Mouse (Mus musculus) kidney, embryonic 15.5 days (tissue): ENCODE measurements around the gene Hoxa2. TPM values are rescaled to one million over a fixed set of nuclear protein-coding genes. Genes with fewer than 3 reads are reported as not detected.
A peak's percentile ranks its signal among the peaks of the same experiment; 100 is the strongest.

Experiments
- ATAC-seq: fragments of 200-750 bp; cut with Nextera tagmentation; replicated peaks from 2 replicates; pipeline ENCODE4 v1.8.0; 2017; ENCODE audit warnings: moderate TSS enrichment; ENCODE audit not compliant: low FRiP score
- H3K27ac ChIP-seq: fragments of 300-500 bp; sonication (generic); 2 replicates; pipeline ENCODE4 v1.5.1; 2015; ENCODE audit warnings: mild to moderate bottlenecking, inconsistent platforms
- H3K27me3 ChIP-seq: fragments of 300-500 bp; sonication (generic); 2 replicates; pipeline ENCODE4 v1.6.1; 2015; ENCODE audit warnings: inconsistent platforms
- H3K36me3 ChIP-seq: fragments of 300-500 bp; sonication (generic); 2 replicates; pipeline ENCODE4 v1.6.1; 2015; ENCODE audit warnings: inconsistent platforms
- H3K4me1 ChIP-seq: fragments of 300-500 bp; sonication (generic); 2 replicates; pipeline ENCODE4 v1.6.1; 2015; ENCODE audit warnings: inconsistent platforms
- H3K4me2 ChIP-seq: fragments of 300-500 bp; sonication (generic); 2 replicates; pipeline ENCODE4 v1.6.1; 2015; ENCODE audit warnings: moderate library complexity, mild to moderate bottlenecking, inconsistent platforms
- H3K4me3 ChIP-seq: fragments of 300-500 bp; sonication (generic); replicated peaks from 2 replicates; pipeline ENCODE4 v1.5.1; 2015; ENCODE audit warnings: mild to moderate bottlenecking, inconsistent platforms
- H3K9ac ChIP-seq: fragments of 300-500 bp; sonication (generic); 2 replicates; pipeline ENCODE4 v1.6.1; 2015; ENCODE audit warnings: mild to moderate bottlenecking, inconsistent platforms
- H3K9me3 ChIP-seq: fragments of 300-500 bp; sonication (generic); replicated peaks from 2 replicates; pipeline ENCODE4 v1.6.1; 2016; ENCODE audit warnings: inconsistent platforms
- WGBS: fragments of 180-500 bp; shearing (Covaris S2); methylation state at CpG from one replicate; pipeline ENCODE4 v1.1.7; 2015; ENCODE audit warnings: mixed read lengths; 5-methylcytosine and 5-hydroxymethylcytosine counted together
- polyA plus RNA-seq: library from polyadenylated mRNA; unstranded; fragments of >200 nt; fragmentation: Nextera tagmentation; extraction: Ambion mirVana; gene quantifications from 2 replicates; pipeline ENCODE4 v1.2.1, GENCODE M21; 2015

The Hoxa2 gene
- polyA plus RNA-seq, 1 experiment from 2014 or later = 2.2 TPM

DNA sequence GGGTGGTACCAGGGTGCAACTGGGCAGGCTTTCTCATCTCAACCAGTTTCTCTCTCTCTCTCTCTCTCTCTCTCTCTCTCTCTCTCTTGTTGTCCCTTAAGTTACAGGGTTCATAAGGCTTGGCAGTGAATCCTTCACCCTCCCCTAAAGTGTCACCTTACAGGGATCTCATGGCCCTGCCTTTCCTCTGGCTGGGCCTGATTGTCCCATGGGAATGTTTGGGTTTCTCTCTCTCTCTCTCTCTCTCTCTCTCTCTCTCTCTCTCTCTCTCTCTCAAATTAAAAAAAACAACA is 43.0 kb upstream of the Hoxa2 start:
- Histone ChIP-seq H3K4me2 (peak overlapping the region; percentile 92), H3K4me1 (peaks cover 84% of the 10 kb centered on the region), H3K4me3 (peak overlapping the region; percentile 69), H3K27me3 (peaks cover 4% of the 10 kb centered on the region; the same call in 1 of the 2 replicates), H3K36me3 (peaks cover 21% of the 10 kb centered on the region), H3K27ac (peak overlapping the region; percentile 82), H3K9ac (peak overlapping the region; percentile 35; the same call in 1 of the 2 replicates), H3K9me3 (no peaks in the 10 kb centered on the region)
- no peak for ATAC-seq

DNA sequence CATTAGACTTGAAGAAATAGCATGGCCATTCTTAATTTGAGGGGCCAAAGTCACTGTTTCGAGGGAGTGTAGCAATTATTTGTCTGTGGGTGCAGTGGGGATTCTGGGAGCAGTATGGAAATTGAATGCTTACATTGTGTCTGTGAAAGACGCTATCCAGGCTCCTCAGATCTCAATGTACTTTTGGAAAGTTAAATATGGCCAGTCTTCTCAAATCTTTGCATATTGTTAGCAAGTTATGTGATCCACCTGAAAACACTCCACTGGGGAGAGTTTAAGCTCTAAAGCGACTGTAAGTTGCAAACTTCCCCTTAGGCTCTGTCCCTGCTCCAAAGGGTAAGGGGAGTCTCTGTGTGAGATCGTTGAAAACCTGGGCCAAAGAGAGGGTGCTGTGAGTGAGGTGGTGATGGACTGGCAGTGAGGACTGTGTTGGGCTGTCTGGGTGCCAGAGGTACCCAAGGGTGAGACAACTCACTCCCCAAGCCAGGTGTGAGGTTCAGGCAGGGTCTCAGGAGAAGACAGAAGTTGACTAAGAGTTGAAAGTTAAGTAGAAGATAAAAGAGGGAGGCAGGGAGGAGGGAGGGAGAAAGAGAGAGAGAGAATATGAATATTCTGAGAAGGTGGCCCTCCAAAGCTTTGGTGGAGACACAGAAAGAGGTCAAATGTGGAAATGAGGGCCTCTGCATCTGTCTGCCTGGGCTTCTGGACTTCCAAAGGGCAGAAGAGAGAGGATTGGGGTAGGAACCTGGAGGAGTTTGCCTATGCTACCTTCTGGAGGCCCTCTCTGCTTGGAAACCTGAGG is 42.5 kb upstream of the Hoxa2 start:
- ATAC-seq = no peak
- H3K9ac ChIP-seq = peak overlapping the region; percentile 35
- peaks cover 89% of the 10 kb centered on the region for H3K4me1 ChIP-seq
- H3K4me2 ChIP-seq = peak overlapping the region; percentile 92
- peak overlapping the region; percentile 69 for H3K4me3 ChIP-seq
- H3K9me3 ChIP-seq = no peaks in the 10 kb centered on the region
- H3K27ac ChIP-seq = peak overlapping the region; percentile 82
- H3K27me3 ChIP-seq = peaks cover 4% of the 10 kb centered on the region; the same call in 1 of the 2 replicates
- peaks cover 24% of the 10 kb centered on the region for H3K36me3 ChIP-seq
- WGBS = 26% methylated on average over 4 of the region's 4 CpGs

DNA sequence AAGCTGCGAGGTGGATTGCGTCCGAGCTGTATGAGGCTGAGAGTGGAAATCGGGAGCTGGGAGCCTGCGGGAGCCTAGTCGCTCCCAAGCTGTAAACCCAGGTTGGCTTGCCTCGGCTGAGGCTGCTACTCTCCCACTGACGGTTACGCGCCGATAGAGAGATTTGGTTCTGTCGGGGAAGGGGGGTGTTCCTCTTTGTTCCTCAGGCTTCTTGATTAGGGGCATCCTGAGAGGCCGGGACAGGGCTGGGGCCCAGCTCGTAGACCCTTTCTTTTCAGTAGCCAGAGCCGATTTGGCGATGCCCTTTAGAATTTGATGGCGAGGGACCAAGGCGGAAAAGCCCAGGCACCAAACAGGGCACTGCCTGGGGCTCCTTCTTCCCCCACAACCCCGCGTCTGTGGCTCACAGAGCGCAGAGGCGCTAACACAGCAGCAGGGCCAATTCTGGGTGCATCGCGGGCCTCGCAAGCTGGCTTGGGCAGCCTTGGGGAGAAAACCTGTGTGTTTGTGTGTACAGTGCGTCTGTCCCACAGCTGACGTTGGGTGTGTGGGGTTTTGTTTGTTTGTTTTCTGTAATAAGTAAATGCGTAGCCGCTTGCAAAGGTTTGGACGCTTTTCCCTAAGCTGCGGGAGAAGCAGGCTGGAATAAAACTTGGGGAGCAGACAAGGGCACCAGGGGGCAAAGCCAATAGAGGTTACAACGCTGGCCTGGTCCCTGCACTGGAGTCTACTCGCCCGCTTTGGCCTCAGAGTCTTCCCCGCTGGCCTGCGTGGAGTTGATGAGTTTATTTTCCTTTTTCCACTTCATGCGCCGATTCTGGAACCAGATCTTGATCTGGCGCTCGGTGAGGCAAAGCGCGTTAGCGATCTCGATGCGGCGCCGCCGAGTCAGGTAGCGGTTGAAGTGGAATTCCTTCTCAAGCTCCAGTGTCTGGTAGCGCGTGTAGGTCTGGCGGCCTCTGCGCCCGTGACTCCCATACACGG is 41.3 kb upstream of the Hoxa2 start:
- H3K9ac ChIP-seq = peak overlapping the region; percentile 19
- no peaks in the 10 kb centered on the region for H3K9me3 ChIP-seq
- H3K4me3 ChIP-seq = peak overlapping the region; percentile 69
- peaks cover 4% of the 10 kb centered on the region; the same call in 1 of the 2 replicates for H3K27me3 ChIP-seq
- H3K4me2 ChIP-seq = peak overlapping the region; percentile 92
- peak overlapping the region; percentile 82 for H3K27ac ChIP-seq
- H3K36me3 ChIP-seq = peaks cover 24% of the 10 kb centered on the region
- H3K4me1 ChIP-seq = peaks cover 93% of the 10 kb centered on the region
- ATAC-seq = no peak
- WGBS = 13% methylated on average over 55 of the region's 55 CpGs

GRCm38 (mm10) chr6:52205221-52205620 is 40.6 kb upstream of the Hoxa2 start:
- Histone ChIP-seq H3K9me3 (no peaks in the 10 kb centered on the region), H3K9ac (peak overlapping the region; percentile 19), H3K27me3 (peaks cover 4% of the 10 kb centered on the region; the same call in 1 of the 2 replicates), H3K4me2 (peak overlapping the region; percentile 92), H3K4me1 (peaks cover 97% of the 10 kb centered on the region), H3K27ac (peak overlapping the region; percentile 82), H3K36me3 (peaks cover 24% of the 10 kb centered on the region), H3K4me3 (peak overlapping the region; percentile 69)
- ATAC-seq = no peak
- 14% methylated on average over 14 of the region's 14 CpGs for WGBS

- H3K27ac ChIP-seq = peak within 1 kb of the TSS; percentile 82
- peak within 1 kb of the TSS; percentile 92 for H3K4me2 ChIP-seq
- peaks cover 94% of the 10 kb centered on the region for H3K4me1 ChIP-seq
- H3K4me3 ChIP-seq = peak within 1 kb of the TSS; percentile 69
- no peaks in the 10 kb centered on the region for H3K9me3 ChIP-seq
- peaks cover 29% of the 10 kb centered on the region for H3K36me3 ChIP-seq
- ATAC-seq = peak; percentile 57
- H3K9ac ChIP-seq = peak within 1 kb of the TSS; percentile 66
- under 1% methylated on average over 55 of the region's 65 CpGs for WGBS
- peaks cover 4% of the 10 kb centered on the region; the same call in 1 of the 2 replicates for H3K27me3 ChIP-seq
These were observed 39.6 kb upstream of the Hoxa2 start, which contains the start of gene Hoxa5 for GRCm38 (mm10) chr6:52204050-52204752. Gene Hoxa5, minus strand, starts transcription at chr6:52204587.

DNA sequence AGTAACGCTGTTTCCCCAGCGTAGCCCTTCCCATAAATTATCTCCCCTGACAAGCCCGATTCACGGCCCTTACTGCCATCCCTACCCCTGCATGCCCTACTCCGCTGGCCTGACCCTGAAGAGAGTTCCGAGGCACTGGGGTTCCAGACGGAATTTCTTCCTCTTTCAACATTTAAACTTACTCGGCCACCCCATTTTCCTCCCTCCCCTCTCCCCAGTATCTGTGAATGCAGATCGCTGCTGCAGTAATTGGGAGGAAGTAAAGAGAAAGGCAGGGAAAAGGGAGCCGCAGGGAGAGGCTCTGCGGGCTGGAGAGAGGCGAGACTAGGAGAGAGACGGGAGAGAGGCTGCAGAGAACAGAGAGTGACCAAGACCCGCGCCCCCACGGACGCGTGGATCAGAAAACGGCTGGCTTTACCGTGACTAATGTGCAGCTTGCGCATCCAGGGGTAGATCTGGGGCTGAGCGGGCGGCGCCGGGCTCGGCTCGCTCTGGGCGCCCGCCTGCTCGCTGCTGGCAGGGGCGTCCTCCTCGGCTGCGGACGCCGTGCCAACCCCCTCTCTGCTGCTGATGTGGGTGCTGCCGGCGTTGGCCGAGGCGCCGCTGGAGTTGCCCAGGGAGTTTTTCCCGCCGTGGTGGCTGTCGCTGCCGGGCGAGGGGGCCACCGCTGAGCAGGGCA is 38.9 kb upstream of the Hoxa2 start:
- 0 out of 2 replicates have a peak, but pooled peaks have one; percentile 30 for ATAC-seq
- H3K9ac ChIP-seq = peak overlapping the region; percentile 66
- peak overlapping the region; percentile 92 for H3K4me2 ChIP-seq
- peaks cover 4% of the 10 kb centered on the region; the same call in 1 of the 2 replicates for H3K27me3 ChIP-seq
- under 1% methylated on average over 45 of the region's 46 CpGs for WGBS
- H3K27ac ChIP-seq = peak overlapping the region; percentile 82
- peaks cover 87% of the 10 kb centered on the region for H3K4me1 ChIP-seq
- H3K9me3 ChIP-seq = no peaks in the 10 kb centered on the region
- peaks cover 29% of the 10 kb centered on the region for H3K36me3 ChIP-seq
- peak overlapping the region; percentile 69 for H3K4me3 ChIP-seq

DNA sequence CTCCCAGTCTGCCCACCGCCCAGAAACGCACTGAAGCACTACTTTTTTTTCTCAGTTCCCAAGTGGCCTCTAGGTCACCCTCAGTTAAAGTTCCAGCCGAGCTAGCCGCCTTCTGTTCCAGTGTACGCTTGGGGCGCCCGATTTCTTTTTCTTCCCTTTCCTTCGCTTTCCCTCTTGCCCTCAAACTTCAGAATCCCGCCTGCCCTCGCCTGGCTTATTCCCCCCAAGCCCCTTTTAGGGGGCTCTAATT is 38.4 kb upstream of the Hoxa2 start:
- no peak for ATAC-seq
- 6% methylated on average over 10 of the region's 10 CpGs for WGBS
- Histone ChIP-seq H3K4me1 (peaks cover 84% of the 10 kb centered on the region), H3K27ac (peak overlapping the region; percentile 82), H3K9me3 (no peaks in the 10 kb centered on the region), H3K36me3 (peaks cover 29% of the 10 kb centered on the region), H3K4me3 (peak overlapping the region; percentile 69), H3K27me3 (peaks cover 4% of the 10 kb centered on the region; the same call in 1 of the 2 replicates), H3K4me2 (peak overlapping the region; percentile 92), H3K9ac (peak overlapping the region; percentile 66)

DNA sequence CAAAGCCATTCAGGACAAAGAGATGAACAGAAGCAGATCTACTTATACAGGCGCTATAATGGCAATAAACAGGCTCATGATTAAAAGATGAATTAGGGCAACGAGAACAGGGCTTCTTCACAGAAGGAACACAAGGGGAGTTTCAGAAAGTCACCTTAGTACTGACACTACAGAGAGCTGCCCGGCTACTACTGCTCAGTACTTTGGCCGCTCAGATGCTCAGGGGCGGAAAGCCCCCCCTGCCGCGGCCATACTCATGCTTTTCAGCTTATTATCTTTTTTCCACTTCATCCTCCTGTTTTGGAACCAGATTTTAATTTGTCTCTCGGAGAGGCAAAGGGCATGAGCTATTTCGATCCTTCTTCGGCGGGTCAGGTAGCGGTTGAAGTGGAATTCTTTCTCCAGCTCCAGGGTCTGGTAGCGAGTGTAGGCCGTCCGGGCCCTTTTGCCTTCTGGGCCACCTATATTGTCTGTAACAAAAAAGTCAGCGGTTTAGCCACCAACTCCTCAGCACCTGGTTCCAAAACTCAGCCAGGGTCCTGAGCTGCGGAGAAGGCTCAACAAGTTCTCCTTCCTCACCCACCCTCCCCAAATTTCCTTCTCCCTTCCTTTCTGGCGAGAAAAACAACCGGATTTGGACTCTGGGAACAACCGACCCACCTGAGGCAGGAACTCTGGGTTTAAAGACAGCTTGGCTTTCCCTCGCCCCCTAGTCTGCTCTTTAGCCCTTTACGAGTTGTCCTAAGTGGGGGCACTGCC is 37.9 kb upstream of the Hoxa2 start:
- H3K27ac ChIP-seq = peak overlapping the region; percentile 82
- peak overlapping the region; percentile 66 for H3K9ac ChIP-seq
- peak overlapping the region; percentile 92 for H3K4me2 ChIP-seq
- H3K27me3 ChIP-seq = peaks cover 4% of the 10 kb centered on the region; the same call in 1 of the 2 replicates
- peaks cover 84% of the 10 kb centered on the region for H3K4me1 ChIP-seq
- H3K9me3 ChIP-seq = no peaks in the 10 kb centered on the region
- H3K4me3 ChIP-seq = peak overlapping the region; percentile 69
- ATAC-seq = no peak
- 18% methylated on average over 22 of the region's 22 CpGs for WGBS
- peaks cover 29% of the 10 kb centered on the region for H3K36me3 ChIP-seq

DNA sequence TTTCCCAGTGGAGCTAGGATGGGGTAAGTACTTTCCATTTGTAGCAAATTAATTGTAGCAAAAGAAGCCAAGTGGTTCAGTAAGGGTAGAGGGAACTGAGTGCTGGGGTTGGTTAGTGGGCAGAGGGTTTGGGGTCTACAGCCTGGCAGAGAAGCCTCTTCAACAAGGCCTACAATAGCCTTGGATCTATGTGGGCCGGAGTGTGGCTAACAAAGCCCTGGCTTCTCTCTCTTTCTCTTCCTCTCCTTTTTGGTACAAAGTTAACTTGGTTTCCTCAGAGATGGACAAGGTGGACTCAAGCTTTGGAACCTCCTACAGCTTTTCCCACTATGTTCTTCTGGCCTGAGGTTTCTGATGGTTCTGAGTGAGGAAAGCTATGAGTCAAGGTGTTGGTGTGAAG is 36.6 kb upstream of the Hoxa2 start:
- Histone ChIP-seq H3K4me2 (peak overlapping the region; percentile 24), H3K4me3 (0 out of 2 replicates have a peak overlapping the region, but pooled peaks have one; percentile 3), H3K9ac (no peak overlapping the region), H3K27ac (peak overlapping the region; percentile 67), H3K36me3 (peaks cover 25% of the 10 kb centered on the region), H3K27me3 (0 out of 2 replicates have a peak, but pooled peaks cover 4% of the 10 kb centered on the region), H3K4me1 (peaks cover 84% of the 10 kb centered on the region), H3K9me3 (no peaks in the 10 kb centered on the region)
- 74% methylated on average over 1 of the region's 1 CpGs for WGBS
- no peak for ATAC-seq

- peak overlapping the region; percentile 67 for H3K27ac ChIP-seq
- H3K9me3 ChIP-seq = no peaks in the 10 kb centered on the region
- 31% methylated on average over 10 of the region's 10 CpGs for WGBS
- no peak overlapping the region for H3K9ac ChIP-seq
- H3K4me2 ChIP-seq = peak overlapping the region; percentile 24
- H3K27me3 ChIP-seq = 0 out of 2 replicates have a peak, but pooled peaks cover 4% of the 10 kb centered on the region
- H3K4me1 ChIP-seq = peaks cover 84% of the 10 kb centered on the region
- ATAC-seq = no peak
- H3K36me3 ChIP-seq = peaks cover 20% of the 10 kb centered on the region
- H3K4me3 ChIP-seq = peak overlapping the region; percentile 3; the same call in 1 of the 2 replicates
These were observed 36.2 kb upstream of the Hoxa2 start for GRCm38 (mm10) chr6:52200751-52201250.
